Mouse (Mus musculus) hindbrain, embryonic 10.5 days (tissue): ENCODE results near the gene Col6a2. TPM values are rescaled to one million over a fixed set of nuclear protein-coding genes. Genes with fewer than 3 reads are reported as not detected.

Source experiments
- DNase-seq: peaks from one replicate; pipeline ENCODE4 v3.0.0-alpha.2; 2017; ENCODE audit warnings: low spot score
- H3K27ac ChIP-seq: fragments of 300-500 bp; sonication (generic); 2 replicates; pipeline ENCODE4 v1.5.1; 2016; ENCODE audit warnings: mild to moderate bottlenecking, moderate library complexity
- H3K27me3 ChIP-seq: fragments of 300-500 bp; sonication (generic); 2 replicates; pipeline ENCODE4 v1.6.1; 2016; ENCODE audit warnings: mild to moderate bottlenecking; ENCODE audit not compliant: poor library complexity, insufficient read depth, severe bottlenecking
- H3K36me3 ChIP-seq: fragments of 300-500 bp; sonication (generic); 2 replicates; pipeline ENCODE4 v1.6.1; 2016; ENCODE audit warnings: mild to moderate bottlenecking, moderate library complexity
- H3K4me1 ChIP-seq: fragments of 300-500 bp; sonication (generic); replicated peaks from 2 replicates; pipeline ENCODE4 v1.6.1; 2016; ENCODE audit warnings: mild to moderate bottlenecking
- H3K4me3 ChIP-seq: fragments of 300-500 bp; sonication (generic); 2 replicates; pipeline ENCODE4 v1.5.1; 2016; ENCODE audit warnings: mild to moderate bottlenecking, moderate library complexity
- H3K9me3 ChIP-seq: fragments of 300-500 bp; sonication (generic); 2 replicates; pipeline ENCODE4 v1.6.1; 2016; ENCODE audit warnings: mild to moderate bottlenecking, moderate library complexity
- WGBS: fragments of 180-500 bp; shearing (Covaris S2); methylation state at CpG from one replicate; pipeline ENCODE4 v1.1.7; 2016; 5-methylcytosine and 5-hydroxymethylcytosine counted together
- polyA plus RNA-seq: library from polyadenylated mRNA; unstranded; fragments of >200 nt; fragmentation: Nextera tagmentation; extraction: Ambion mirVana; gene quantifications from 2 replicates; pipeline ENCODE4 v1.2.1, GENCODE M21; 2016

Col6a2 gene
- polyA plus RNA-seq, 1 experiment from 2014 or later: 16.5 TPM

GRCm38 (mm10) chr10:76571070-76571469, 52.4 kb downstream of the Col6a2 start:
- 72% methylated on average over 2 of the region's 2 CpGs for WGBS
- H3K36me3 ChIP-seq: no peaks in the 10 kb centered on the region
- H3K9me3 ChIP-seq: 0 out of 2 replicates have a peak, but pooled peaks cover 5% of the 10 kb centered on the region
- no peak overlapping the region for H3K4me3 ChIP-seq
- no peak overlapping the region for H3K27ac ChIP-seq
- no peaks in the 10 kb centered on the region for H3K4me1 ChIP-seq
- no peak for DNase-seq
- H3K27me3 ChIP-seq: no peaks in the 10 kb centered on the region

GRCm38 (mm10) chr10:76569996-76570685, 53.3 kb downstream of the Col6a2 start:
- H3K4me1 ChIP-seq: no peaks in the 10 kb centered on the region
- no peak overlapping the region for H3K4me3 ChIP-seq
- no peaks in the 10 kb centered on the region for H3K36me3 ChIP-seq
- WGBS: 92% methylated on average over 22 of the region's 22 CpGs
- no peaks in the 10 kb centered on the region for H3K27me3 ChIP-seq
- 0 out of 2 replicates have a peak, but pooled peaks cover 5% of the 10 kb centered on the region for H3K9me3 ChIP-seq
- DNase-seq: no peak
- no peak overlapping the region for H3K27ac ChIP-seq

DNA sequence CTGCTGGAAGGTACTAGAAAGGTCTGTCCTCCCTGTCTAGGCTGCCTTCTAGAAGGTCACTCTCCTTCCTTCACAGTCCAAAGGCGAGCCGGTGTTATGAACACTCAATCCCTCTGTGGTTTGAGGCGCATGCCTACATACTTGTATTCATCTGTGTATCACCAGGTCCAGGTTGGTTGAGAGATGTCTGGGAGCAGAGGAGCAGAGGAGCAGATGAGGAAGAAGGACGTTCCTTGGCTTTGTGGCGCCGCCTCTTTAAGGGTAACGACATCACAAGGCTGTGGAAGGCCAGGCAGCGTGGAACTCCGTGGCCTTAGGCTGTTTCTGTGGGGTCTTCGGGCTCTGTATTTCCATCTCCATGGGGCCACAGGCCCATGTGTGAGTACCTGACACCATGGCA, 61.5 kb downstream of the Col6a2 start, which contains the start of gene Spatc1l:
Spatc1l (plus strand) TSS at position 301 of the 400 bp plus-strand sequence.
- no peaks in the 10 kb centered on the region for H3K9me3 ChIP-seq

GRCm38 (mm10) chr10:76554061-76554460, 69.4 kb downstream of the Col6a2 start:
- Histone ChIP-seq H3K4me1 (no peaks in the 10 kb centered on the region), H3K36me3 (peaks cover 70% of the 10 kb centered on the region), H3K27me3 (no peaks in the 10 kb centered on the region), H3K9me3 (no peaks in the 10 kb centered on the region), H3K27ac (no peak overlapping the region), H3K4me3 (no peak overlapping the region)
- 90% methylated on average over 5 of the region's 5 CpGs for WGBS
- DNase-seq: no peak

More for the DNA sequence above, 61.5 kb downstream of the Col6a2 start, which contains the start of gene Spatc1l:
- no peak for DNase-seq
- Histone ChIP-seq H3K4me1 (no peaks in the 10 kb centered on the region), H3K36me3 (no peaks in the 10 kb centered on the region), H3K27ac (no peak within 1 kb of the TSS), H3K4me3 (no peak within 1 kb of the TSS), H3K27me3 (no peaks in the 10 kb centered on the region)
- WGBS: 92% methylated on average over 10 of the region's 10 CpGs

DNA sequence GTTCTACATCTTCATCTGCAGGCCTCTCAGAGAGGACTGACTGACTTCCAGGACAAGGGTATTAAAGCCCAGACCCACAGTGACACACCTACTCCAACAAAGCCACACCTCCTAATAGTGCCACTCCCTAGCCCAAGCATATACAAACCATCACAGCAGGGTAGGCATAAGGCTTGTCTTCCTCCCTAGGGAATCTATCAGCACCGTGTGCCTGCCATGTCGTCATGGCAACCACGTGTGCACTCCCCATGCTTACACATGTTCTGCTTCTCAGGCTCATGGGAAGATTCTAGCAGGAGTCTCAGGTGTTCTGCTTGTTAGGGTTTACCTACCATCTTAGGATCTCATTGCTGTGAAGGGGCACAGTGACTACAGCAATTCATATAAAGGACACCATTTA, 71.9 kb downstream of the Col6a2 start:
- WGBS: 94% methylated on average over 3 of the region's 3 CpGs
- peaks cover 94% of the 10 kb centered on the region for H3K36me3 ChIP-seq
- H3K27me3 ChIP-seq: no peaks in the 10 kb centered on the region
- DNase-seq: no peak
- no peak overlapping the region for H3K4me3 ChIP-seq
- no peaks in the 10 kb centered on the region for H3K9me3 ChIP-seq
- no peak overlapping the region for H3K27ac ChIP-seq
- no peaks in the 10 kb centered on the region for H3K4me1 ChIP-seq

DNA sequence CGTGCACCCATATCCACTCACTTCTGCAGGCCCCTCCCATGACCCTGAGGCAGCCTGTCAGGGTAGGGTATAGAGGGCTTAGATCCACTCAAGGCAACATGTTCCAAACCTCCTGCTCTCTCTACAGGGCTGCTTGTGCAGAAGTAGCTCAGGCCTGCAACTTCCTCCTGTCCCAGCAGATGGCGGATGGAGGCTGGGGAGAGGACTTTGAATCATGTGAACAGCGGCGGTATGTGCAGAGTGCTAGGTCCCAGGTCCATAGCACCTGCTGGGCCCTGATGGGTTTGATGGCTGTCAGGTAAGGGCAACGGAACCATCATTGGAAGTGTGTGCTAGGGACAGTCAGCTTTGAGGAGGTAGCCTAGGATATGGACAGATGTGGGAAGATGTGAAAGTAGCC, 73.0 kb downstream of the Col6a2 start:
- H3K9me3 ChIP-seq: no peaks in the 10 kb centered on the region
- H3K27me3 ChIP-seq: no peaks in the 10 kb centered on the region
- H3K36me3 ChIP-seq: peaks cover 98% of the 10 kb centered on the region
- H3K4me3 ChIP-seq: no peak overlapping the region
- no peak overlapping the region for H3K27ac ChIP-seq
- no peak for DNase-seq
- 89% methylated on average over 5 of the region's 5 CpGs for WGBS
- H3K4me1 ChIP-seq: no peaks in the 10 kb centered on the region

DNA sequence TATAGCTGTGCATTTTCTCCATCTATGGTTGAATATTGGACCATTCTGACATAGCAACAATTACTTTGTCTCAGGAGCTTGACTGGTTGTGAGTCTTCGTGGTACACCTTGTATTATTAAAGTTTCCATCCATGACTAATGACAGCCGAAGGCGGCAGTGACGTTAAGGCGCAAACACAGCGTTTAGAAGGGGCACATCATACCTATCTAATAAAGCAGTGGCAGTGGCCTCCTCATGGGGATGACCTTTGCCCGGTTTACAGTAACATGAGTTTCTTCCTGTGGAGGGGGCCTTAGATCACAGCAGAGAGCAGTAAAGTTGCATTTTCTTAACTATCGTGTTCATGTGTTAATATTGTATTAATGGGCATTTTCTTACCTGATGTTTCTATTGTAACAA, 75.2 kb downstream of the Col6a2 start:
- no peak overlapping the region for H3K4me3 ChIP-seq
- no peaks in the 10 kb centered on the region for H3K4me1 ChIP-seq
- peaks cover 100% of the 10 kb centered on the region for H3K36me3 ChIP-seq
- H3K27ac ChIP-seq: no peak overlapping the region
- H3K27me3 ChIP-seq: no peaks in the 10 kb centered on the region
- 93% methylated on average over 8 of the region's 8 CpGs for WGBS
- no peak for DNase-seq
- no peaks in the 10 kb centered on the region for H3K9me3 ChIP-seq

DNA sequence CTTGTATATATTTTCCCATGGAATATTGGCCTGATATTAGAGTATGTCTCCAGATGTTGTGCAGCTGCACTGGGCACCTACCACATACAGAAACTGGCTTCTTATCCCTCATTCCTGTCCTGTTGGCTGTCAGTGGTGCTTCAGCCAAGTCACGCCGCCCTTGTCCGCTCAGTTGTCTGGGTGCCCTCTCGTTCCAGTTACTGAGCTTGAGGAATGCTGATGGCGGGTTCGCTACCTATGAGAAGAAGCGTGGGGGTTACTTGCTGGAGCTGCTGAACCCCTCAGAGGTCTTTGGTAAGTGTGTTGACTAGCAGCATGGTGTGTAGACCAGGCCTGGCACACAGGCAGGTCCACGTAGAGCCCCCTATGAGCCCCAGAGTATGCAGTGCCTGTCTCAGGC, 76.9 kb downstream of the Col6a2 start:
- 92% methylated on average over 8 of the region's 8 CpGs for WGBS
- no peak for DNase-seq
- Histone ChIP-seq H3K27me3 (no peaks in the 10 kb centered on the region), H3K36me3 (peaks cover 100% of the 10 kb centered on the region), H3K9me3 (no peaks in the 10 kb centered on the region), H3K4me3 (no peak overlapping the region), H3K27ac (no peak overlapping the region), H3K4me1 (no peaks in the 10 kb centered on the region)

Other genes with a start within 250 kb of the Col6a2 start
- not detected in 2 replicates for gene AC141477.1, start 183.2 kb downstream of the Col6a2 start, polyA plus RNA-seq
- 15.8 and 24.4 TPM in 2 replicates for gene Pcnt, start 180.8 kb downstream of the Col6a2 start, polyA plus RNA-seq
- not detected in 2 replicates for gene 2610028H24Rik, start 174.5 kb downstream of the Col6a2 start, polyA plus RNA-seq
- gene Mcm3ap, start 154.7 kb downstream of the Col6a2 start, polyA plus RNA-seq: 72.0 and 74.4 TPM in 2 replicates
- gene Ybey, start 154.5 kb downstream of the Col6a2 start, polyA plus RNA-seq: 8.7 and 10.1 TPM in 2 replicates
- 56.1 and 60.3 TPM in 2 replicates for gene Lss, start 92.0 kb downstream of the Col6a2 start, polyA plus RNA-seq
- gene Spatc1l, start 61.4 kb downstream of the Col6a2 start, polyA plus RNA-seq: 0.16 TPM in 1 of 2 replicates, not detected in the other
- not detected in 2 replicates for gene Ftcd, start 48.0 kb downstream of the Col6a2 start, polyA plus RNA-seq
- 11.4 and 12.6 TPM in 2 replicates for gene Col6a1, start 102.5 kb upstream of the Col6a2 start, polyA plus RNA-seq